Mouse (Mus musculus) heart, embryonic 14.5 days (tissue): Measurements from ENCODE around the gene 4930404N11Rik. TPM values are rescaled to one million over a fixed set of nuclear protein-coding genes. Genes with fewer than 3 reads are reported as not detected.

ENCODE experiments used
- ATAC-seq: fragments of 200-750 bp; cut with Nextera tagmentation; 2 replicates; pipeline ENCODE4 v1.8.0; 2017; ENCODE audit warnings: low read depth, moderate TSS enrichment; ENCODE audit not compliant: insufficient number of reproducible peaks, insufficient read depth, low FRiP score
- H3K27ac ChIP-seq, 2 experiments: fragments of 200-500 bp in 1 of 2; fragments of 300-500 bp in 1 of 2; sonication (generic) in 1 of 2; replicated peaks in 1 of 2; 2 replicates each; pipeline ENCODE4 v1.5.1; 2012 to 2014; ENCODE audit warnings: low read depth in 2 of 2, low read length in 2 of 2, control low read depth in 1 of 2, mild to moderate bottlenecking in 1 of 2, mixed read lengths in 1 of 2; ENCODE audit not compliant: control insufficient read depth in 1 of 2, insufficient read depth in 1 of 2
- H3K27me3 ChIP-seq: fragments of 300-500 bp; sonication (generic); 2 replicates; pipeline ENCODE4 v1.6.1; 2014; ENCODE audit warnings: mild to moderate bottlenecking, low read length, control low read depth; ENCODE audit not compliant: control insufficient read depth, insufficient read depth
- H3K36me3 ChIP-seq: fragments of 300-500 bp; sonication (generic); 2 replicates; pipeline ENCODE4 v1.6.1; 2014; ENCODE audit warnings: mild to moderate bottlenecking, control low read depth, low read length, mixed read lengths; ENCODE audit not compliant: control insufficient read depth, insufficient read depth
- H3K4me1 ChIP-seq, 2 experiments: fragments of 200-500 bp in 1 of 2; fragments of 300-500 bp in 1 of 2; sonication (generic) in 1 of 2; 2 replicates each; pipeline ENCODE4 v1.6.1; 2012 to 2014; ENCODE audit warnings: low read length in 2 of 2, control low read depth in 1 of 2, mixed read lengths in 1 of 2; ENCODE audit not compliant: control insufficient read depth in 2 of 2, insufficient read depth in 2 of 2
- H3K4me2 ChIP-seq: fragments of 300-500 bp; sonication (generic); 2 replicates; pipeline ENCODE4 v1.6.1; 2014; ENCODE audit warnings: mild to moderate bottlenecking, low read length
- H3K4me3 ChIP-seq, 2 experiments: fragments of 200-500 bp in 1 of 2; fragments of 300-500 bp in 1 of 2; sonication (generic) in 1 of 2; 2 replicates each; pipeline ENCODE4 v1.5.1; 2012 to 2014; ENCODE audit warnings: low read length in 2 of 2, mild to moderate bottlenecking in 2 of 2, control low read depth in 1 of 2, low read depth in 1 of 2, moderate library complexity in 1 of 2; ENCODE audit not compliant: control insufficient read depth in 1 of 2, insufficient read depth in 1 of 2
- H3K9ac ChIP-seq: fragments of 300-500 bp; sonication (generic); 2 replicates; pipeline ENCODE4 v1.6.1; 2014; ENCODE audit warnings: mild to moderate bottlenecking, low read length
- H3K9me3 ChIP-seq: fragments of 300-500 bp; sonication (generic); 2 replicates; pipeline ENCODE4 v1.6.1; 2016; ENCODE audit warnings: low read length, control low read depth; ENCODE audit not compliant: control insufficient read depth
- WGBS: fragments of 180-500 bp; shearing (Covaris S2); extraction: QIAGEN DNeasy Blood & Tissue Kit; methylation state at CpG from one replicate; pipeline ENCODE4 v1.1.7; 2014; 5-methylcytosine and 5-hydroxymethylcytosine counted together
- polyA plus RNA-seq: library from polyadenylated mRNA; unstranded; fragments of >200 nt; fragmentation: Nextera tagmentation; extraction: Ambion mirVana; gene quantifications from 2 replicates; pipeline ENCODE4 v1.2.1, GENCODE M21; 2014

The 4930404N11Rik gene
- polyA plus RNA-seq = 0.28 and 0.38 TPM in 2 replicates

GRCm38 (mm10) chr10:81365672-81366476 lies at the start of gene 4930404N11Rik:
TSS of gene 4930404N11Rik (minus strand) at chr10:81365816.
- Histone ChIP-seq H3K4me3 (peak within 1 kb of the TSS; percentile 35 to 40; a peak in 3 of 4 replicates), H3K4me2 (peak within 1 kb of the TSS; percentile 69), H3K4me1 (peaks cover 29 to 52% of the 10 kb centered on the region in 2 experiments), H3K9me3 (no peaks in the 10 kb centered on the region), H3K27ac (peak within 1 kb of the TSS in 1 of 2 experiments; percentile 48; a peak in 2 of 4 replicates), H3K9ac (peak within 1 kb of the TSS; percentile 73), H3K27me3 (no peaks in the 10 kb centered on the region), H3K36me3 (peaks cover 61% of the 10 kb centered on the region)
- no peak for ATAC-seq
- WGBS = 29% methylated on average over 12 of the region's 12 CpGs

GRCm38 (mm10) chr10:81415146-81415545 lies 49.5 kb upstream of the 4930404N11Rik start:
- no peaks in the 10 kb centered on the region for H3K27me3 ChIP-seq
- no peak overlapping the region for H3K4me3 ChIP-seq
- H3K27ac ChIP-seq = no peak overlapping the region
- peaks cover 37% of the 10 kb centered on the region for H3K36me3 ChIP-seq
- no peak overlapping the region for H3K9ac ChIP-seq
- peaks cover 65 to 86% of the 10 kb centered on the region in 2 experiments for H3K4me1 ChIP-seq
- no peak overlapping the region for H3K4me2 ChIP-seq
- 85% methylated on average over 5 of the region's 5 CpGs for WGBS
- no peak for ATAC-seq
- no peaks in the 10 kb centered on the region for H3K9me3 ChIP-seq

GRCm38 (mm10) chr10:81414682-81415081 lies 49.1 kb upstream of the 4930404N11Rik start:
- H3K4me1 ChIP-seq = peaks cover 65 to 90% of the 10 kb centered on the region in 2 experiments
- H3K9me3 ChIP-seq = no peaks in the 10 kb centered on the region
- H3K36me3 ChIP-seq = peaks cover 32% of the 10 kb centered on the region
- no peak overlapping the region; the same call in 1 of the 2 replicates for H3K9ac ChIP-seq
- ATAC-seq = no peak
- 0 out of 2 replicates have a peak overlapping the region, but pooled peaks have one; percentile 44 for H3K4me2 ChIP-seq
- H3K4me3 ChIP-seq = no peak overlapping the region
- H3K27me3 ChIP-seq = no peaks in the 10 kb centered on the region
- 0 out of 4 replicates have a peak overlapping the region, but pooled peaks of 1 of the 2 experiments have one; percentile 44 for H3K27ac ChIP-seq

GRCm38 (mm10) chr10:81413310-81414261 lies 48.0 kb upstream of the 4930404N11Rik start:
- H3K4me1 ChIP-seq = peaks cover 64 to 92% of the 10 kb centered on the region in 2 experiments
- 0 out of 4 replicates have a peak overlapping the region, but pooled peaks of 1 of the 2 experiments have one; percentile 13 for H3K4me3 ChIP-seq
- H3K9me3 ChIP-seq = no peaks in the 10 kb centered on the region
- peaks cover 22% of the 10 kb centered on the region for H3K36me3 ChIP-seq
- ATAC-seq = no peak
- 34% methylated on average over 26 of the region's 26 CpGs for WGBS
- no peaks in the 10 kb centered on the region for H3K27me3 ChIP-seq
- peak overlapping the region in 1 of 2 experiments; percentile 97; a peak in 2 of 4 replicates for H3K27ac ChIP-seq
- peak overlapping the region; percentile 44 for H3K4me2 ChIP-seq
- peak overlapping the region; percentile 46 for H3K9ac ChIP-seq

GRCm38 (mm10) chr10:81412586-81413309 lies 47.1 kb upstream of the 4930404N11Rik start:
- no peaks in the 10 kb centered on the region for H3K27me3 ChIP-seq
- peaks cover 27% of the 10 kb centered on the region for H3K36me3 ChIP-seq
- WGBS = 69% methylated on average over 16 of the region's 16 CpGs
- H3K4me3 ChIP-seq = no peak overlapping the region; a peak in 1 of 4 replicates
- no peaks in the 10 kb centered on the region for H3K9me3 ChIP-seq
- peak overlapping the region; percentile 55; the same call in 1 of the 2 replicates for H3K9ac ChIP-seq
- H3K27ac ChIP-seq = peak overlapping the region; percentile 92 to 97
- H3K4me1 ChIP-seq = peaks cover 71 to 94% of the 10 kb centered on the region in 2 experiments
- H3K4me2 ChIP-seq = peak overlapping the region; percentile 52
- no peak for ATAC-seq

- Histone ChIP-seq H3K36me3 (peaks cover 31% of the 10 kb centered on the region), H3K4me1 (peaks cover 71 to 94% of the 10 kb centered on the region in 2 experiments), H3K4me2 (peak overlapping the region; percentile 52), H3K9ac (peak overlapping the region; percentile 55), H3K9me3 (no peaks in the 10 kb centered on the region), H3K27me3 (no peaks in the 10 kb centered on the region), H3K4me3 (no peak overlapping the region; a peak in 1 of 4 replicates), H3K27ac (peak overlapping the region; percentile 92 to 97)
- ATAC-seq = peak; percentile 29
- WGBS = 31% methylated on average over 18 of the region's 18 CpGs
Observed at GRCm38 (mm10) chr10:81411471-81412400, 46.1 kb upstream of the 4930404N11Rik start.
